Mouse (Mus musculus) MEL (cell line): ENCODE measurements around the gene Prkag2. TPM values are rescaled to one million over a fixed set of nuclear protein-coding genes. Genes with fewer than 3 reads are reported as not detected.

Experiments
- DNase-seq: peaks from one replicate; pipeline ENCODE4 v3.0.0; 2011; ENCODE audit warnings: low read depth, low spot score
- H3K27ac ChIP-seq: 2 replicates; pipeline ENCODE4 v1.5.1; 2012; ENCODE audit warnings: low read depth, mild to moderate bottlenecking, control low read depth, low read length, moderate library complexity; ENCODE audit not compliant: control insufficient read depth
- H3K27me3 ChIP-seq, 2 experiments: fragments of 150-350 bp in 1 of 2; sonication (generic) in 1 of 2; 2 replicates each; pipeline ENCODE4 v1.6.1; 2012; ENCODE audit warnings: low read length in 2 of 2, mild to moderate bottlenecking in 2 of 2, improper control_type of control experiment in 1 of 2, moderate library complexity in 1 of 2; ENCODE audit not compliant: insufficient read depth in 2 of 2, control insufficient read depth in 1 of 2
- H3K36me3 ChIP-seq, 2 experiments: 2 replicates each; pipeline ENCODE4 v1.6.1; 2012 to 2014; ENCODE audit warnings: low read length in 2 of 2, improper control_type of control experiment in 1 of 2, inconsistent platforms in 1 of 2, mild to moderate bottlenecking in 1 of 2; ENCODE audit not compliant: insufficient read depth in 2 of 2, control insufficient read depth in 1 of 2
- H3K4me1 ChIP-seq, 2 experiments: fragments of 150-350 bp in 1 of 2; sonication (generic) in 1 of 2; 2 replicates each; pipeline ENCODE4 v1.6.1; 2012; ENCODE audit warnings: low read length in 2 of 2, improper control_type of control experiment in 1 of 2, mild to moderate bottlenecking in 1 of 2; ENCODE audit not compliant: insufficient read depth in 2 of 2, control insufficient read depth in 1 of 2
- H3K4me3 ChIP-seq, 2 experiments: fragments of 150-350 bp in 1 of 2; sonication (generic) in 1 of 2; 2 replicates each; pipeline ENCODE4 v1.5.1; 2012; ENCODE audit warnings: low read depth in 2 of 2, low read length in 2 of 2, mild to moderate bottlenecking in 2 of 2, moderate library complexity in 2 of 2, control low read depth in 1 of 2, improper control_type of control experiment in 1 of 2; ENCODE audit not compliant: control insufficient read depth in 1 of 2, insufficient read depth in 1 of 2
- H3K79me2 ChIP-seq: 2 replicates; pipeline ENCODE4 v1.6.1; 2012; ENCODE audit warnings: mild to moderate bottlenecking, low read length, moderate library complexity; ENCODE audit not compliant: control insufficient read depth, poor library complexity, insufficient read depth
- H3K9ac ChIP-seq: 2 replicates; pipeline ENCODE4 v1.6.1; 2012; ENCODE audit warnings: low read depth, mild to moderate bottlenecking, control low read depth, low read length, moderate library complexity; ENCODE audit not compliant: control insufficient read depth, poor library complexity, severe bottlenecking
- H3K9me3 ChIP-seq: fragments of 150-350 bp; sonication (generic); replicated peaks from 2 replicates; pipeline ENCODE4 v1.6.1; 2012; ENCODE audit warnings: mild to moderate bottlenecking, low read length, improper control_type of control experiment, moderate library complexity; ENCODE audit not compliant: insufficient read depth
- BHLHE40 ChIP-seq: IDR thresholded peaks from 2 replicates; pipeline ENCODE4 v1.6.1; 2012; ENCODE audit warnings: low read depth, mild to moderate bottlenecking, inconsistent platforms, low read length, improper control_type of control experiment, borderline replicate concordance
- CHD1 ChIP-seq: IDR thresholded peaks from 2 replicates; pipeline ENCODE4 v1.6.1; 2012; ENCODE audit warnings: low read depth, mild to moderate bottlenecking, inconsistent platforms, low read length, improper control_type of control experiment
- CTCF ChIP-seq, 3 experiments: IDR thresholded peaks in 2 of 3; conservative IDR thresholded peaks in 1 of 3; 2 replicates each; pipeline ENCODE4 v1.5.1; 2011 to 2012; ENCODE audit warnings: low read length in 3 of 3, low read depth in 2 of 3, mild to moderate bottlenecking in 2 of 3, improper control_type of control experiment in 1 of 3, inconsistent platforms in 1 of 3, mixed read lengths in 1 of 3, moderate library complexity in 1 of 3; ENCODE audit not compliant: control insufficient read depth in 1 of 3, insufficient read depth in 1 of 3, poor library complexity in 1 of 3, severe bottlenecking in 1 of 3
- E2F4 ChIP-seq: IDR thresholded peaks from 2 replicates; pipeline ENCODE4 v1.6.1; 2011; ENCODE audit warnings: low read depth, low read length, improper control_type of control experiment, borderline replicate concordance
- GABPA ChIP-seq: IDR thresholded peaks from 2 replicates; pipeline ENCODE4 v1.6.1; 2012; ENCODE audit warnings: low read depth, mild to moderate bottlenecking, inconsistent platforms, low read length, improper control_type of control experiment, moderate library complexity
- GATA1 ChIP-seq: IDR thresholded peaks from 2 replicates; pipeline ENCODE4 v1.6.1; 2011; ENCODE audit warnings: low read depth, low read length, improper control_type of control experiment
- HCFC1 ChIP-seq: IDR thresholded peaks from 2 replicates; pipeline ENCODE4 v1.6.1; 2012; ENCODE audit warnings: low read depth, mild to moderate bottlenecking, inconsistent platforms, low read length, improper control_type of control experiment, moderate library complexity
- MAFK ChIP-seq: IDR thresholded peaks from 2 replicates; pipeline ENCODE4 v1.6.1; 2011; ENCODE audit warnings: low read depth, mild to moderate bottlenecking, low read length, improper control_type of control experiment, borderline replicate concordance
- MAX ChIP-seq: IDR thresholded peaks from 2 replicates; pipeline ENCODE4 v1.6.1; 2011; ENCODE audit warnings: low read length, improper control_type of control experiment
- MAZ ChIP-seq: IDR thresholded peaks from 2 replicates; pipeline ENCODE4 v1.6.1; 2012; ENCODE audit warnings: low read depth, mild to moderate bottlenecking, inconsistent platforms, low read length, improper control_type of control experiment
- MXI1 ChIP-seq: IDR thresholded peaks from 2 replicates; pipeline ENCODE4 v1.6.1; 2011; ENCODE audit warnings: mild to moderate bottlenecking, low read depth, low read length, improper control_type of control experiment
- MYB ChIP-seq: IDR thresholded peaks from 2 replicates; pipeline ENCODE4 v1.6.1; 2011; ENCODE audit warnings: mild to moderate bottlenecking, low read depth, low read length, improper control_type of control experiment
- MYC ChIP-seq: IDR thresholded peaks from 2 replicates; pipeline ENCODE4 v1.6.1; 2011; ENCODE audit warnings: low read depth, mild to moderate bottlenecking, low read length, improper control_type of control experiment, moderate library complexity
- NRF1 ChIP-seq: IDR thresholded peaks from 2 replicates; pipeline ENCODE4 v1.6.1; 2014; ENCODE audit warnings: low read depth, mild to moderate bottlenecking, inconsistent platforms, low read length, improper control_type of control experiment, moderate library complexity; ENCODE audit not compliant: poor library complexity, insufficient read depth, severe bottlenecking
- POLR2A ChIP-seq, 2 experiments: IDR thresholded peaks; 2 replicates each; pipeline ENCODE4 v1.6.1; 2011 to 2012; ENCODE audit warnings: low read length in 2 of 2, mild to moderate bottlenecking in 2 of 2, control low read depth in 1 of 2, improper control_type of control experiment in 1 of 2, low read depth in 1 of 2, moderate library complexity in 1 of 2; ENCODE audit not compliant: control insufficient read depth in 1 of 2, insufficient read depth in 1 of 2, poor library complexity in 1 of 2
- POLR2AphosphoS5 ChIP-seq: IDR thresholded peaks from 2 replicates; pipeline ENCODE4 v1.6.1; 2012; ENCODE audit warnings: low read depth, borderline replicate concordance, mild to moderate bottlenecking, inconsistent platforms, low read length, moderate library complexity, mixed read lengths
- RAD21 ChIP-seq: IDR thresholded peaks from 2 replicates; pipeline ENCODE4 v1.6.1; 2011; ENCODE audit warnings: mild to moderate bottlenecking, low read depth, low read length, improper control_type of control experiment
- SIN3A ChIP-seq: IDR thresholded peaks from 2 replicates; pipeline ENCODE4 v1.6.1; 2012; ENCODE audit warnings: low read length, improper control_type of control experiment, inconsistent platforms
- SMC3 ChIP-seq: IDR thresholded peaks from 2 replicates; pipeline ENCODE4 v1.6.1; 2011; ENCODE audit warnings: low read depth, low read length, improper control_type of control experiment
- TAL1 ChIP-seq: IDR thresholded peaks from 2 replicates; pipeline ENCODE4 v1.6.1; 2012; ENCODE audit warnings: mild to moderate bottlenecking, inconsistent platforms, low read length, moderate library complexity, mixed read lengths
- TBP ChIP-seq: IDR thresholded peaks from 2 replicates; pipeline ENCODE4 v1.8.0; 2011; ENCODE audit warnings: low read depth, low read length, improper control_type of control experiment
- TCF12 ChIP-seq: IDR thresholded peaks from 2 replicates; pipeline ENCODE4 v1.6.1; 2014; ENCODE audit warnings: low read depth, mild to moderate bottlenecking, inconsistent platforms, low read length, improper control_type of control experiment, moderate library complexity
- UBTF ChIP-seq: IDR thresholded peaks from 2 replicates; pipeline ENCODE4 v1.6.1; 2012; ENCODE audit warnings: low read depth, mild to moderate bottlenecking, inconsistent platforms, low read length, improper control_type of control experiment, moderate library complexity, borderline replicate concordance; ENCODE audit not compliant: insufficient read depth
- ZC3H11A ChIP-seq: IDR thresholded peaks from 2 replicates; pipeline ENCODE4 v1.6.1; 2012; ENCODE audit warnings: low read depth, mild to moderate bottlenecking, inconsistent platforms, low read length, improper control_type of control experiment
- ZKSCAN1 ChIP-seq: IDR thresholded peaks from 2 replicates; pipeline ENCODE4 v1.6.1; 2012; ENCODE audit warnings: low read depth, mild to moderate bottlenecking, inconsistent platforms, low read length, improper control_type of control experiment, moderate library complexity
- polyA plus RNA-seq, 2 experiments: library from polyadenylated mRNA; stranded (reverse) in 1 of 2; unstranded in 1 of 2; fragments of >175 nt in 1 of 2; fragments of >200 nt in 1 of 2; gene quantifications; 2 replicates each; pipeline versions ENCODE4 v1.2.1 to v1.2.4; 2012; ENCODE audit warnings: low replicate concordance in 2 of 2, low read depth in 1 of 2; ENCODE audit not compliant: insufficient read length in 2 of 2, insufficient read depth in 1 of 2, missing spikeins in 1 of 2
- total RNA-seq: library from RNA; depleted of rRNA; stranded (reverse); fragments of 300-350 nt; gene quantifications from 2 replicates; pipeline ENCODE4 v1.2.3, GENCODE M21; 2012

Prkag2 gene
- total and polyA plus RNA-seq, 3 experiments: 8.0 to 27.9 TPM; not detected in 1

DNA sequence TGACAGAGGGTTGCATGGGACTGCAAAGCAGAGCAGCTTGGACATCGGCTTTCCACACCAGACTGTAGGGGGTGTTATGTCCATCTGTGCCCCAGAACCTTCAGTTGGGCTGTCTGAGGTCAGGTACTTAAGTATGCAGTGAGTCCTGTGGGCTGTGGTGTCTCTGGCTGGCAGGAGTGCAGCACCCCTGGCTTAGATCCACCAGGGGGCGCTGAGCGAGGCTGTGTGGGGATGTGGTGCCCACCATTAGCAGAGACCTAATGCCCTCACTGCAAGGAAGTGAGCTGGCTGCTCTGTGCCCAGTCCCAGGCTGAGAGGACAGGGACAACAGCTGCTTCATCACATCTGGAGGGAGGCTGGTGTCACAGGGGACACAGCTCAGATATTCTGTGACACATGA lies 116.9 kb downstream of the Prkag2 start:
- Histone ChIP-seq H3K4me1 (peaks cover 16 to 36% of the 10 kb centered on the region in 2 experiments), H3K4me3 (peak overlapping the region in 1 of 2 experiments; percentile 9; a peak in 1 of 4 replicates)
- DNase-seq: peak; percentile 84

DNA sequence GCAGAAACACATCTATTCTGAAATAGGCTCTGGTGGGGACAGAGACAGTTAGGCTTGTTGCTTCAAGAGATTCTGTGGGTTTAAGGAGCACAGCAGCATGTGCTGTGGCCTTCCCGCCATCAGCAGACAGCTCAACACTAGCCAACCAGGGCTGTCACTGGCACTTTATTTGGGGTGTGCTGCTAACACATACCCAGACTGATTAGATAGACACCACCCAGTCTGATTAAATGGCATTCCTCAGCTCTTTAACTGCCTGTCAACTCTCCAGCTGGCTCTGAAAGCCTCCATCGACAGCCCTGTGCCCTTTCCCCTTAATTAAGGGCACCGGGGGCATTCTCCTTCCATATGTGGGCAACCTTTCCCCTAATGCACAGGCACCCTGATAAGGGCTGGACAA lies 118.2 kb downstream of the Prkag2 start:
- no peak for DNase-seq
- Histone ChIP-seq H3K9ac (no peak overlapping the region), H3K27me3 (no peaks in the 10 kb centered on the region), H3K9me3 (no peaks in the 10 kb centered on the region), H3K27ac (no peak overlapping the region), H3K4me1 (peaks cover 16 to 36% of the 10 kb centered on the region in 2 experiments), H3K4me3 (no peak overlapping the region), H3K79me2 (no peaks in the 10 kb centered on the region), H3K36me3 (peaks cover 0 to 28% of the 10 kb centered on the region in 2 experiments; a peak in 2 of 4 replicates)
- TF ChIP-seq CHD1 (no peak), MAZ (no peak), MYB (no peak), ZKSCAN1 (no peak), HCFC1 (no peak), UBTF (no peak), NRF1 (no peak), MXI1 (no peak), GATA1 (no peak), CTCF (IDR thresholded peaks at IDR 0.05 in 2 of 3, conservative IDR thresholded peaks at IDR 0.05 in 1 of 3; ENCODE audit: control insufficient read depth in 1 of 3, insufficient read depth in 1 of 3, low read depth in 2 of 3, low read length in 3 of 3, poor library complexity in 1 of 3, severe bottlenecking in 1 of 3) (no peak), TCF12 (no peak), TAL1 (no peak), MYC (no peak), BHLHE40 (no peak), GABPA (no peak), E2F4 (no peak), SIN3A (no peak), TBP (no peak)

More for the DNA sequence above, 116.9 kb downstream of the Prkag2 start:
- Histone ChIP-seq H3K36me3 (peaks cover 0 to 28% of the 10 kb centered on the region in 2 experiments; a peak in 2 of 4 replicates), H3K9ac (no peak overlapping the region; the same call in 1 of the 2 replicates), H3K79me2 (no peaks in the 10 kb centered on the region), H3K27ac (peak overlapping the region; percentile 31), H3K9me3 (no peaks in the 10 kb centered on the region), H3K27me3 (no peaks in the 10 kb centered on the region)
- TF ChIP-seq POLR2AphosphoS5 (no peak), SIN3A (peak; percentile 24; the same call in 1 of the 2 replicates), MAX (no peak), HCFC1 (0 out of 2 replicates have a peak, but pooled peaks have one; percentile 11), CTCF (IDR thresholded peaks at IDR 0.05 in 2 of 3, conservative IDR thresholded peaks at IDR 0.05 in 1 of 3; ENCODE audit: control insufficient read depth in 1 of 3, insufficient read depth in 1 of 3, low read depth in 2 of 3, low read length in 3 of 3, poor library complexity in 1 of 3, severe bottlenecking in 1 of 3) (peak; percentile 77 to 96 (median 94)), RAD21 (peak; percentile 37), POLR2A (IDR thresholded peaks at IDR 0.05; ENCODE audit: control insufficient read depth in 1 of 2, insufficient read depth in 1 of 2, low read depth in 1 of 2, low read length in 2 of 2, poor library complexity in 1 of 2) (no peak), SMC3 (peak; percentile 60), TBP (no peak), ZC3H11A (peak; percentile 32), MAZ (0 out of 2 replicates have a peak, but pooled peaks have one; percentile 39), MAFK (no peak)
